Mouse (Mus musculus) G1E (cell line): ENCODE measurements at regions not wholly inside any gene's neighbourhood (a gene's known extent, or its start where the extent isn't known, plus 50 kb on each side); places are given as distances from the start of the nearest gene placed in this dataset.

Experiments used
- ATAC-seq: 2 replicates; pipeline ENCODE4 v1.8.0; 2016; ENCODE audit warnings: mild to moderate bottlenecking; ENCODE audit not compliant: insufficient number of reproducible peaks, poor library complexity, low FRiP score, severe bottlenecking; ENCODE audit errors: extremely low read depth
- DNase-seq: peaks from one replicate; pipeline ENCODE4 v3.0.0; 2012; ENCODE audit warnings: low spot score
- H3K27me3 ChIP-seq: 2 replicates; pipeline ENCODE4 v1.6.1; 2012; ENCODE audit warnings: mild to moderate bottlenecking, low read length, inconsistent platforms; ENCODE audit not compliant: insufficient read depth
- H3K36me3 ChIP-seq: replicated peaks from 2 replicates; pipeline ENCODE3; 2012; ENCODE audit warnings: mild to moderate bottlenecking, inconsistent platforms
- H3K4me1 ChIP-seq: 2 replicates; pipeline ENCODE4 v1.6.1; 2012; ENCODE audit warnings: low read depth, low read length, inconsistent platforms, mixed read lengths; ENCODE audit not compliant: insufficient read depth
- H3K4me3 ChIP-seq: 2 replicates; pipeline ENCODE4 v1.5.1; 2012; ENCODE audit warnings: low read depth, mild to moderate bottlenecking, inconsistent platforms, low read length, moderate library complexity, mixed read lengths
- H3K9me3 ChIP-seq: replicated peaks from 2 replicates; pipeline ENCODE4 v1.6.1; 2012; ENCODE audit warnings: inconsistent platforms
- CTCF ChIP-seq: IDR thresholded peaks from 2 replicates; pipeline ENCODE4 v1.5.1; 2012; ENCODE audit warnings: low read depth, low read length, inconsistent platforms, mixed read lengths
- GATA1 ChIP-seq: IDR thresholded peaks from 2 replicates; pipeline ENCODE4 v1.6.1; 2012; ENCODE audit warnings: borderline replicate concordance, low read length, inconsistent platforms, mixed read lengths
- GATA2 ChIP-seq: IDR thresholded peaks from 2 replicates; pipeline ENCODE4 v1.6.1; 2012; ENCODE audit warnings: low read depth, low read length, inconsistent platforms, borderline replicate concordance
- POLR2AphosphoS5 ChIP-seq: IDR thresholded peaks from 2 replicates; pipeline ENCODE4 v1.6.1; 2012; ENCODE audit warnings: low read depth, low read length, inconsistent platforms; ENCODE audit not compliant: insufficient replicate concordance
- TAL1 ChIP-seq: conservative IDR thresholded peaks from 2 replicates; pipeline ENCODE4 v1.6.1; 2012; ENCODE audit warnings: low read depth, low read length, inconsistent platforms, mixed read lengths

- ATAC-seq (no peak), DNase-seq (no peak)
- no peaks in the 10 kb centered on the region for H3K27me3 ChIP-seq
- H3K36me3 ChIP-seq = no peaks in the 10 kb centered on the region
- no peak overlapping the region for H3K4me3 ChIP-seq
- H3K4me1 ChIP-seq = no peaks in the 10 kb centered on the region
- H3K9me3 ChIP-seq = no peaks in the 10 kb centered on the region
- TF ChIP-seq GATA2 = no peak
- no peak for TF ChIP-seq CTCF
- no peak for TF ChIP-seq GATA1
- TF ChIP-seq POLR2AphosphoS5 = no peak
- TF ChIP-seq TAL1 = no peak
Measured at GRCm38 (mm10) chr3:40085116-40085515, 446.0 kb upstream of the Intu start.

DNA sequence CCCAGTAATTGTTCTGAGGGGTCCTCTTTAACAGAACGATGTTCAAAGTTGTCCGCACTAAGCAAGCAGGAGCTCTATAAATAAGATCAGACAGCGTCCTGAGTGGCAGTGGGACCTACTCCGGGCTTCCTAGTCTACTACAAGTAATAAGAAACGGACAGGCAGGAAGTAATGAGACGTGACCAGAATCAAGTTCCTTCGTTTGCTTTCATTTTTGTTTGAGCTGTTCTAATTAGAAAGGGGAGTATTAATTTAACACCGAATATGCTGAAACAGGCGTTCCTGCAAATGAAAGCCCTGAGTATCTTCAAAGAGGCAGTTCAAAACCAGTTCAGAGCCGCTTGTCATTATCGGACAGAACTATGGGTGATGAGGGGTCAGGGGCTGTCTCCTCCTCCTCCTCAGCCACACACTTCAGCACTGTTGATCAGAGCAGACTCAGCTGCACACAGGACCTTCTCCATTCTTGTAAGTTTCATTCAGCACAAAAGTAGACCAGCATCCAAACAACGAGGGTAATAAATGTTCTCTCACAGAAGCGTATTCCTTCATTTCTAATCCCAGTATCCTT lies 439.2 kb upstream of the Intu start:
- Histone ChIP-seq H3K9me3 (no peaks in the 10 kb centered on the region), H3K27me3 (no peaks in the 10 kb centered on the region), H3K36me3 (no peaks in the 10 kb centered on the region), H3K4me1 (no peaks in the 10 kb centered on the region), H3K4me3 (no peak overlapping the region)
- no peak for TF ChIP-seq CTCF
- TF ChIP-seq GATA2 = no peak
- no peak for TF ChIP-seq GATA1
- no peak for TF ChIP-seq TAL1
- TF ChIP-seq POLR2AphosphoS5 = no peak
- DNase-seq = no peak
- no peak for ATAC-seq

GRCm38 (mm10) chr3:40092765-40093368 lies 438.2 kb upstream of the Intu start:
- no peaks in the 10 kb centered on the region for H3K9me3 ChIP-seq
- DNase-seq (no peak), ATAC-seq (no peak)
- H3K36me3 ChIP-seq = no peaks in the 10 kb centered on the region
- TF ChIP-seq TAL1 = no peak
- TF ChIP-seq GATA2 = no peak
- no peak for TF ChIP-seq POLR2AphosphoS5
- TF ChIP-seq GATA1 = no peak
- no peak for TF ChIP-seq CTCF
- no peak overlapping the region for H3K4me3 ChIP-seq
- H3K27me3 ChIP-seq = no peaks in the 10 kb centered on the region
- H3K4me1 ChIP-seq = no peaks in the 10 kb centered on the region

DNA sequence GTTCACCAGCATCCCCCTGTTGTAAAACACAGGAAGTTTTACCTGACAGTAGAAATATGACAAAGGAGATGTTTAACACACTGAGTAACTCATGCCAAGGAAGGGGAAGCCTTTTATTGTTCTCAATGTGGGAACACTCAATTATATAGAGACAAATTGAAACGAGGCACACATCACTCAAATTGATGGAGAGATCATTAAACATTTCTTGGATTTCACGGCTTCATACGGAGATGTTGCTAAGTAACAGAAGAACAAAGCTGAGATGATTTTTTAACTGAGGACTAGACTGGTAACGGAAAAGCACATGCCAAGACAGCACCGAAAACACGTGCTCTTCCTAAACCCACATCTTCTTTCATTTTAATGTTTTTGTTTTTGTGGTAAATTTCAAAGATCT lies 437.0 kb upstream of the Intu start:
- DNase-seq = no peak
- no peak for ATAC-seq
- Histone ChIP-seq H3K9me3 (no peaks in the 10 kb centered on the region), H3K4me3 (no peak overlapping the region), H3K36me3 (no peaks in the 10 kb centered on the region), H3K4me1 (no peaks in the 10 kb centered on the region), H3K27me3 (no peaks in the 10 kb centered on the region)
- TF ChIP-seq GATA2 (no peak), CTCF (no peak), GATA1 (no peak)

DNA sequence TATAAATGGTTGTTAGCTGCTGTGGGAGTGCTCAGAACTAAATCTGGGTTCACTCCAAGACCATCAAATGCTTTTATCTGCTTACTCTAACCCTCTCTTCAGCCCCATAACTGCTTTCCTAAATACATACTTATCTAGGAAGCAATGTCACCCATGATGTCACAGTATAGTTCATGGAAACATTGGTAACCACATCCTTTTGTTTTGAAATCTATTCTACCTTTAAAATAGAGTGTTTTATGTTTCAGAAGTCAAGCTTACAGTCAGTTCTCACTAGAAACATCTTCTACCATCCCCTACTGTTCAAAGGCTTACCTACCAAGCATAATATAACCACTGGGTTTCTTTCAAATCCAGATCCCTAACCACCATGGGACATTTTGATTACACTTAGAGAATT lies 436.4 kb upstream of the Intu start:
- no peak for ATAC-seq
- TF ChIP-seq GATA1 (no peak), POLR2AphosphoS5 (no peak), TAL1 (no peak), GATA2 (no peak), CTCF (no peak)
- Histone ChIP-seq H3K27me3 (no peaks in the 10 kb centered on the region), H3K4me1 (no peaks in the 10 kb centered on the region), H3K4me3 (no peak overlapping the region), H3K36me3 (no peaks in the 10 kb centered on the region), H3K9me3 (no peaks in the 10 kb centered on the region)
- DNase-seq = no peak

- Histone ChIP-seq H3K36me3 (no peaks in the 10 kb centered on the region), H3K4me3 (no peak overlapping the region), H3K4me1 (no peaks in the 10 kb centered on the region), H3K9me3 (no peaks in the 10 kb centered on the region), H3K27me3 (no peaks in the 10 kb centered on the region)
- ATAC-seq (no peak), DNase-seq (no peak)
- TF ChIP-seq CTCF = no peak
- TF ChIP-seq GATA1 = no peak
- TF ChIP-seq TAL1 = no peak
- no peak for TF ChIP-seq POLR2AphosphoS5
- TF ChIP-seq GATA2 = no peak
Measured at GRCm38 (mm10) chr3:40102698-40103097, 428.4 kb upstream of the Intu start.

DNA sequence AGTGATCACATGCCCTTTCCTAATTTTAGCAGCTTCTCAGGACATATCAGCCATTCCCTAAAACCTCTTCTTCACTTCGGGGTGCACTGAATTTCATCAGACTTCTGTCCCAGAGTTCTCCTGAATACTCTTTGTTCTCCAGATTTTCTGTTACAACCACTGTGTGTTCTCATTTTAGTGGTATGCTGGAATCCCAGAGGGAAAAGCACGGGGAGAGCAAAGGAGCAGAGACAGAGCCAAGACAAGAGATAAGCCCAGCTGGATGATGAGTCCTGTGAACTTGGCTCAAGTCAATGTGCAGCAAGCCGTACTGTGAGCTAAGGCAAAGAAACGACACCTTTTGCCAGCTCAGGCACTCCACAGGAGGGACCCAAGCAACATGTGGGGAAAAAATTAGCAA lies 416.3 kb upstream of the Intu start:
- no peaks in the 10 kb centered on the region for H3K9me3 ChIP-seq

More for the DNA sequence above, 416.3 kb upstream of the Intu start:
- Histone ChIP-seq H3K4me3 (no peak overlapping the region), H3K4me1 (no peaks in the 10 kb centered on the region), H3K27me3 (no peaks in the 10 kb centered on the region), H3K36me3 (no peaks in the 10 kb centered on the region)
- no peak for DNase-seq
- no peak for TF ChIP-seq POLR2AphosphoS5
- TF ChIP-seq TAL1 = no peak
- no peak for TF ChIP-seq CTCF
- no peak for TF ChIP-seq GATA2
- TF ChIP-seq GATA1 = no peak
- no peak for ATAC-seq
